14 mouse cellular contexts compared by ENCODE assay signal in genomic region chr4:72469236-72469875, GRCm38 (mm10).
DNase-seq lines count a peak whose midpoint lies in the region; ATAC-seq and TF ChIP-seq lines count a peak whose summit lies in the region.
"Had no signal": no experiment of that assay in that cellular context is flagged by ENCODE, and none has a peak within 500 bp of the region (broad histone marks: within the 10 kb centered on the region; RNA-seq: fewer than 3 reads in every experiment).

No protein-coding gene starts in this region.

- H3K9me3 ChIP-seq in embryonic facial prominence, embryonic 14.5 days (ENCODE audit: control insufficient read depth, low read length) = no peaks in the 10 kb centered on the region
- H3K9me3 ChIP-seq in embryonic facial prominence, embryonic 10.5 days = no peaks in the 10 kb centered on the region
- H3K9me3 ChIP-seq: hindbrain, embryonic 12.5 days; liver, embryonic 12.5 days had no signal

- no peak overlapping the region for H3K4me2 ChIP-seq in embryonic facial prominence, embryonic 14.5 days (ENCODE audit: low read depth, low read length)
- H3K4me2 ChIP-seq: hindbrain, embryonic 12.5 days; liver, embryonic 12.5 days; midbrain, embryonic 11.5 days had no signal

- no peak for ATAC-seq in embryonic facial prominence, embryonic 14.5 days (ENCODE audit: low read depth)
- ATAC-seq in megakaryocyte, adult 5-6 weeks (ENCODE audit: poor library complexity, severe bottlenecking) = no peak
- ATAC-seq: liver, embryonic 12.5 days had no signal

- H3K4me3 ChIP-seq in embryonic facial prominence, embryonic 14.5 days (ENCODE audit: low read depth, low read length) = no peak overlapping the region
- no peak overlapping the region for H3K4me3 ChIP-seq in embryonic facial prominence, embryonic 10.5 days
- no peak overlapping the region for H3K4me3 ChIP-seq in layer of hippocampus, adult 2 months
- H3K4me3 ChIP-seq: erythroblast, embryonic 14.5 days; hindbrain, embryonic 12.5 days; liver, embryonic 12.5 days had no signal

- no peak overlapping the region for H3K9ac ChIP-seq in embryonic facial prominence, embryonic 14.5 days (ENCODE audit: low read depth, low read length)
- H3K9ac ChIP-seq: hindbrain, embryonic 12.5 days; liver, embryonic 12.5 days had no signal

- 70% methylated on average over 1 of the region's 1 CpGs for WGBS in embryonic facial prominence, embryonic 14.5 days
- 81% methylated on average over 1 of the region's 1 CpGs for WGBS in embryonic facial prominence, embryonic 10.5 days

- DNase-seq in embryonic facial prominence, embryonic 14.5 days (ENCODE audit: low spot score) = peak; percentile 39
- no peak for DNase-seq in embryonic facial prominence, embryonic 10.5 days (ENCODE audit: low spot score)
- DNase-seq in layer of hippocampus, adult 11-12 months (ENCODE audit: low spot score) = peak; percentile 21
- DNase-seq in layer of hippocampus, postnatal 10 days (ENCODE audit: low spot score in 2 of 2) = no peak
- peak; percentile 19 for DNase-seq in Muller cell, postnatal 12 days (ENCODE audit: inconsistent ontology term)
- DNase-seq in layer of hippocampus, adult 2 months (ENCODE audit: low spot score in 2 of 2) = peak; percentile 11 to 40
- no peak for DNase-seq in urinary bladder, postnatal 14 days (ENCODE audit: low spot score)
- DNase-seq: kidney, postnatal 14 days; thymus, postnatal 14 days had no signal

- no peak for TF ChIP-seq CTCF in layer of hippocampus, adult 2 months (conservative IDR thresholded peaks at IDR 0.05)

- H3K27me3 ChIP-seq in embryonic facial prominence, embryonic 14.5 days (replicated peaks; ENCODE audit: control insufficient read depth, insufficient read depth, low read length) = no peaks in the 10 kb centered on the region
- H3K27me3 ChIP-seq in embryonic facial prominence, embryonic 10.5 days (replicated peaks; ENCODE audit: low read depth, poor library complexity, severe bottlenecking) = no peaks in the 10 kb centered on the region
- H3K27me3 ChIP-seq: hindbrain, embryonic 12.5 days; liver, embryonic 12.5 days had no signal

- no peak overlapping the region for H3K27ac ChIP-seq in embryonic facial prominence, embryonic 14.5 days (replicated peaks; ENCODE audit: low read depth, low read length)
- H3K27ac ChIP-seq in embryonic facial prominence, embryonic 10.5 days (replicated peaks) = no peak overlapping the region
- H3K27ac ChIP-seq in layer of hippocampus, adult 2 months = no peak overlapping the region
- H3K27ac ChIP-seq: hindbrain, embryonic 12.5 days; liver, embryonic 12.5 days had no signal

- H3K36me3 ChIP-seq in embryonic facial prominence, embryonic 14.5 days (ENCODE audit: control insufficient read depth, insufficient read depth, low read length) = no peaks in the 10 kb centered on the region
- H3K36me3 ChIP-seq in embryonic facial prominence, embryonic 10.5 days (replicated peaks) = no peaks in the 10 kb centered on the region
- H3K36me3 ChIP-seq: hindbrain, embryonic 12.5 days; liver, embryonic 12.5 days had no signal

- no peaks in the 10 kb centered on the region for H3K4me1 ChIP-seq in embryonic facial prominence, embryonic 14.5 days (ENCODE audit: control insufficient read depth, insufficient read depth, low read length)
- H3K4me1 ChIP-seq in embryonic facial prominence, embryonic 10.5 days = no peaks in the 10 kb centered on the region
- H3K4me1 ChIP-seq: hindbrain, embryonic 12.5 days; liver, embryonic 12.5 days had no signal

Comparison
In these comparisons a context has a peak if more than half of its experiments do, and no peak if none do; other contexts are left out.
1. DNase-seq: peak in embryonic facial prominence, embryonic 14.5 days (single experiment), layer of hippocampus, adult 11-12 months (single experiment), Muller cell, postnatal 12 days (single experiment) and layer of hippocampus, adult 2 months (2 of 2); none in embryonic facial prominence, embryonic 10.5 days (single experiment), layer of hippocampus, postnatal 10 days (0 of 2) and urinary bladder, postnatal 14 days (single experiment).